Mouse (Mus musculus): ENCODE results near the gene Nek2. TPM values are rescaled to one million over a fixed set of nuclear protein-coding genes. Genes with fewer than 3 reads are reported as not detected.

The Nek2 gene
- polyA plus RNA-seq, 2 experiments = 14.4 to 28.8 TPM

DNA sequence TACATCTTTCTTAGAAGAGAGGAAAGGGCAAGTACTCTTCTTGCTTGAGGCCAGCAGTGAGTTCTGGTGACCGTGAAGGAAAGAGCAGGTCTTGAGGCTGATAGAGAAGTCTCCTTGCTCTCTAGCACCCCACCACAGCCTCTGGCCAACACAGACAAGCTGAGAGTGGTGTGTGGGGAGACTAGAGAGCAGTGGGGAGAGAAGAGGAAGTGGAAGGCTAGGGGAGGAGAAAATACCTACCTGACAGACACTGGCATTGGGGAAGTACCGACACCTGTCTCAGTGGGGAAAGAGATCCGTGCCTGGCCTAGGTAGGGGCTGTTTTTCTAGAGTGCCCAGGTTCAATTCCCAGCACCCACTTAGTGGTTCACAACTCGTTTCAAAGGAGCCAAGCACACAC is 7.0 kb upstream of the Nek2 start:
- no peak for DNase-seq (ENCODE audit: low read depth in 3 of 3, low spot score in 3 of 3)
- no peak overlapping the region for H3K27ac ChIP-seq
- WGBS (ENCODE audit: insufficient replicate concordance) = 24% methylated on average over 4 of the region's 4 CpGs

GRCm38 (mm10) chr1:191814935-191815334 is 6.3 kb upstream of the Nek2 start:
- 65% methylated on average over 5 of the region's 5 CpGs for WGBS (ENCODE audit: insufficient replicate concordance)
- ATAC-seq (ENCODE audit: insufficient read depth) (no peak), DNase-seq (ENCODE audit: low read depth in 3 of 3, low spot score in 3 of 3) (no peak)

More for the DNA sequence above, 7.0 kb upstream of the Nek2 start:
- no peak for TF ChIP-seq CTCF (IDR thresholded peaks at IDR 0.05; ENCODE audit: low read depth)
- no peak for TF ChIP-seq EP300 (IDR thresholded peaks at IDR 0.05; ENCODE audit: low read depth)
- Histone ChIP-seq H3K9me3 (ENCODE audit: control insufficient read depth, low read length) (no peaks in the 10 kb centered on the region), H3K9ac (replicated peaks) (no peak overlapping the region), H3K4me1 (replicated peaks; ENCODE audit: control insufficient read depth in 2 of 2, insufficient read depth in 2 of 2, low read length in 1 of 2) (no peaks in the 10 kb centered on the region), H3K27me3 (ENCODE audit: control insufficient read depth, insufficient read depth, low read length) (no peaks in the 10 kb centered on the region), H3K36me3 (replicated peaks; ENCODE audit: control insufficient read depth, insufficient read depth, low read depth) (no peaks in the 10 kb centered on the region), H3K4me3 (ENCODE audit: insufficient read depth in 1 of 2, low read depth in 2 of 2, low read length in 2 of 2) (no peak overlapping the region), H3K4me2 (ENCODE audit: low read depth) (no peak overlapping the region)
- ATAC-seq (ENCODE audit: insufficient read depth) = no peak

GRCm38 (mm10) chr1:191816596-191816995 is 4.6 kb upstream of the Nek2 start:
- Histone ChIP-seq H3K9me3 (ENCODE audit: control insufficient read depth, low read length) (no peaks in the 10 kb centered on the region), H3K36me3 (replicated peaks; ENCODE audit: control insufficient read depth, insufficient read depth, low read depth) (no peaks in the 10 kb centered on the region), H3K4me2 (ENCODE audit: low read depth) (no peak overlapping the region), H3K27me3 (ENCODE audit: control insufficient read depth, insufficient read depth, low read length) (no peaks in the 10 kb centered on the region), H3K4me3 (ENCODE audit: insufficient read depth in 1 of 2, low read depth in 2 of 2, low read length in 2 of 2) (no peak overlapping the region), H3K27ac (no peak overlapping the region), H3K9ac (replicated peaks) (no peak overlapping the region), H3K4me1 (replicated peaks; ENCODE audit: control insufficient read depth in 2 of 2, insufficient read depth in 2 of 2, low read length in 1 of 2) (peaks cover 3 to 4% of the 10 kb centered on the region in 2 experiments; a peak in 2 of 4 replicates)
- TF ChIP-seq EP300 (IDR thresholded peaks at IDR 0.05; ENCODE audit: low read depth) (no peak), CTCF (IDR thresholded peaks at IDR 0.05; ENCODE audit: low read depth) (no peak)
- WGBS (ENCODE audit: insufficient replicate concordance) = 73% methylated on average over 3 of the region's 3 CpGs
- no peak for DNase-seq (ENCODE audit: low read depth in 3 of 3, low spot score in 3 of 3)
- ATAC-seq (ENCODE audit: insufficient read depth) = no peak

More at GRCm38 (mm10) chr1:191814935-191815334, 6.3 kb upstream of the Nek2 start:
- H3K9me3 ChIP-seq (ENCODE audit: control insufficient read depth, low read length) = no peaks in the 10 kb centered on the region
- no peak overlapping the region for H3K4me2 ChIP-seq (ENCODE audit: low read depth)
- H3K27me3 ChIP-seq (ENCODE audit: control insufficient read depth, insufficient read depth, low read length) = no peaks in the 10 kb centered on the region
- H3K4me1 ChIP-seq (replicated peaks; ENCODE audit: control insufficient read depth in 2 of 2, insufficient read depth in 2 of 2, low read length in 1 of 2) = no peaks in the 10 kb centered on the region
- no peak overlapping the region for H3K4me3 ChIP-seq (ENCODE audit: insufficient read depth in 1 of 2, low read depth in 2 of 2, low read length in 2 of 2)
- TF ChIP-seq CTCF (IDR thresholded peaks at IDR 0.05; ENCODE audit: low read depth) (no peak), EP300 (IDR thresholded peaks at IDR 0.05; ENCODE audit: low read depth) (no peak)
- H3K9ac ChIP-seq (replicated peaks) = no peak overlapping the region
- H3K36me3 ChIP-seq (replicated peaks; ENCODE audit: control insufficient read depth, insufficient read depth, low read depth) = no peaks in the 10 kb centered on the region
- H3K27ac ChIP-seq = no peak overlapping the region

- DNase-seq (ENCODE audit: low read depth in 3 of 3, low spot score in 3 of 3) = peak; percentile 52 to 64 (median 55)
- Histone ChIP-seq H3K4me1 (replicated peaks; ENCODE audit: control insufficient read depth in 2 of 2, insufficient read depth in 2 of 2, low read length in 1 of 2) (peaks cover 8 to 9% of the 10 kb centered on the region in 2 experiments; a peak in 3 of 4 replicates), H3K27me3 (ENCODE audit: control insufficient read depth, insufficient read depth, low read length) (no peaks in the 10 kb centered on the region), H3K4me2 (ENCODE audit: low read depth) (no peak overlapping the region), H3K36me3 (replicated peaks; ENCODE audit: control insufficient read depth, insufficient read depth, low read depth) (peaks cover 3% of the 10 kb centered on the region), H3K4me3 (ENCODE audit: insufficient read depth in 1 of 2, low read depth in 2 of 2, low read length in 2 of 2) (no peak overlapping the region), H3K9me3 (ENCODE audit: control insufficient read depth, low read length) (no peaks in the 10 kb centered on the region), H3K27ac (no peak overlapping the region), H3K9ac (replicated peaks) (no peak overlapping the region)
- peak; percentile 98 for TF ChIP-seq CTCF (IDR thresholded peaks at IDR 0.05; ENCODE audit: low read depth)
- TF ChIP-seq EP300 (IDR thresholded peaks at IDR 0.05; ENCODE audit: low read depth) = no peak
- WGBS (ENCODE audit: insufficient replicate concordance) = 37% methylated on average over 19 of the region's 19 CpGs
- ATAC-seq (ENCODE audit: insufficient read depth) = no peak
These were observed 3.7 kb upstream of the Nek2 start for GRCm38 (mm10) chr1:191817418-191818144.

GRCm38 (mm10) chr1:191818145-191818631 is 3.1 kb upstream of the Nek2 start:
- Histone ChIP-seq H3K27me3 (ENCODE audit: control insufficient read depth, insufficient read depth, low read length) (no peaks in the 10 kb centered on the region), H3K4me2 (ENCODE audit: low read depth) (no peak overlapping the region), H3K36me3 (replicated peaks; ENCODE audit: control insufficient read depth, insufficient read depth, low read depth) (peaks cover 9% of the 10 kb centered on the region), H3K9me3 (ENCODE audit: control insufficient read depth, low read length) (no peaks in the 10 kb centered on the region), H3K27ac (no peak overlapping the region), H3K9ac (replicated peaks) (no peak overlapping the region), H3K4me3 (ENCODE audit: insufficient read depth in 1 of 2, low read depth in 2 of 2, low read length in 2 of 2) (no peak overlapping the region), H3K4me1 (replicated peaks; ENCODE audit: control insufficient read depth in 2 of 2, insufficient read depth in 2 of 2, low read length in 1 of 2) (peaks cover 8 to 9% of the 10 kb centered on the region in 2 experiments; a peak in 3 of 4 replicates)
- no peak for TF ChIP-seq EP300 (IDR thresholded peaks at IDR 0.05; ENCODE audit: low read depth)
- no peak for TF ChIP-seq CTCF (IDR thresholded peaks at IDR 0.05; ENCODE audit: low read depth)
- DNase-seq (ENCODE audit: low read depth in 3 of 3, low spot score in 3 of 3) (no peak), ATAC-seq (ENCODE audit: insufficient read depth) (no peak)
- WGBS (ENCODE audit: insufficient replicate concordance) = 46% methylated on average over 6 of the region's 6 CpGs
